Mouse (Mus musculus) gastrocnemius, postnatal 10 days (tissue): Measurements from ENCODE around the gene Iapp. TPM values are rescaled to one million over a fixed set of nuclear protein-coding genes. Genes with fewer than 3 reads are reported as not detected.
"Not testable (repeated sequence)": the region's sequence is repeated elsewhere in the genome, so short reads cannot be mapped to it uniquely, and the experiment has no call there.

Experiments
- DNase-seq: peaks from one replicate; pipeline ENCODE4 v3.0.0; 2021; ENCODE audit warnings: mixed read lengths
- long read RNA-seq, 2 experiments: library from polyadenylated mRNA; stranded (forward); transcript quantifications; one replicate each; pipeline ENCODE4 v2.0.0; 2021
- total RNA-seq, 2 experiments: library from RNA; stranded (reverse); gene quantifications; 2 replicates each; pipeline ENCODE4 v1.2.3; 2021

The Iapp gene
- total RNA-seq: not detected
- long read RNA-seq, experiment 1: 0 reads
- long read RNA-seq, experiment 2: 0 reads

GRCm38 (mm10) chr6:142298098-142298497 lies at the start of gene Iapp:
Gene Iapp, plus strand, starts transcription at chr6:142298423.
- no peak for DNase-seq

GRCm38 (mm10) chr6:142250738-142251307 lies 47.4 kb upstream of the Iapp start:
- DNase-seq: not testable (repeated sequence)

- no peak for DNase-seq
Measured at GRCm38 (mm10) chr6:142275721-142276442, 22.3 kb upstream of the Iapp start.

GRCm38 (mm10) chr6:142289413-142290118 lies 8.7 kb upstream of the Iapp start:
- no peak for DNase-seq

- no peak for DNase-seq
Measured at GRCm38 (mm10) chr6:142305076-142305475, 6.9 kb downstream of the Iapp start.

- no peak for DNase-seq
Measured at GRCm38 (mm10) chr6:142314285-142314684, 16.1 kb downstream of the Iapp start.

GRCm38 (mm10) chr6:142317106-142317505 lies 18.9 kb downstream of the Iapp start:
- no peak for DNase-seq

GRCm38 (mm10) chr6:142322881-142323280 lies 24.7 kb downstream of the Iapp start, which contains the start of gene Slco1a5:
Gene Slco1a5, minus strand, starts transcription at chr6:142322981.
- no peak for DNase-seq

GRCm38 (mm10) chr6:142326598-142326997 lies 28.4 kb downstream of the Iapp start:
- DNase-seq: no peak

GRCm38 (mm10) chr6:142329201-142329600 lies 31.0 kb downstream of the Iapp start:
- DNase-seq: no peak

- no peak for DNase-seq
Measured at GRCm38 (mm10) chr6:142338961-142339360, 40.7 kb downstream of the Iapp start.

GRCm38 (mm10) chr6:142339576-142339975 lies 41.4 kb downstream of the Iapp start:
- DNase-seq: no peak

- peak; percentile 32 for DNase-seq
Measured at GRCm38 (mm10) chr6:142343561-142343960, 45.3 kb downstream of the Iapp start.

- DNase-seq: peak; percentile 72
Measured at GRCm38 (mm10) chr6:142345440-142346038, 47.3 kb downstream of the Iapp start, which contains the start of gene Pyroxd1. Gene Pyroxd1, plus strand, starts transcription at chr6:142345654.

GRCm38 (mm10) chr6:142346181-142347110 lies 48.2 kb downstream of the Iapp start:
- DNase-seq: no peak

GRCm38 (mm10) chr6:142347431-142348385 lies 49.5 kb downstream of the Iapp start:
- DNase-seq: no peak

- DNase-seq: not testable (repeated sequence)
Measured at GRCm38 (mm10) chr6:142352099-142352498, 53.9 kb downstream of the Iapp start.
